Mouse (Mus musculus) c-Kit-positive CD71-positive TER-119-negative erythroid progenitor cells, embryonic 14.5 days (primary cell): ENCODE data around the gene Dlst.
"Not testable (repeated sequence)": the region's sequence is repeated elsewhere in the genome, so short reads cannot be mapped to it uniquely, and the experiment has no call there.

Experiments
- DNase-seq: peaks from one replicate; pipeline ENCODE4 v3.0.0-alpha.2; 2013; ENCODE audit warnings: low read depth

Dlst gene

GRCm38 (mm10) chr12:85115678-85116077 lies 5.0 kb downstream of the Dlst start:
- no peak for DNase-seq

DNA sequence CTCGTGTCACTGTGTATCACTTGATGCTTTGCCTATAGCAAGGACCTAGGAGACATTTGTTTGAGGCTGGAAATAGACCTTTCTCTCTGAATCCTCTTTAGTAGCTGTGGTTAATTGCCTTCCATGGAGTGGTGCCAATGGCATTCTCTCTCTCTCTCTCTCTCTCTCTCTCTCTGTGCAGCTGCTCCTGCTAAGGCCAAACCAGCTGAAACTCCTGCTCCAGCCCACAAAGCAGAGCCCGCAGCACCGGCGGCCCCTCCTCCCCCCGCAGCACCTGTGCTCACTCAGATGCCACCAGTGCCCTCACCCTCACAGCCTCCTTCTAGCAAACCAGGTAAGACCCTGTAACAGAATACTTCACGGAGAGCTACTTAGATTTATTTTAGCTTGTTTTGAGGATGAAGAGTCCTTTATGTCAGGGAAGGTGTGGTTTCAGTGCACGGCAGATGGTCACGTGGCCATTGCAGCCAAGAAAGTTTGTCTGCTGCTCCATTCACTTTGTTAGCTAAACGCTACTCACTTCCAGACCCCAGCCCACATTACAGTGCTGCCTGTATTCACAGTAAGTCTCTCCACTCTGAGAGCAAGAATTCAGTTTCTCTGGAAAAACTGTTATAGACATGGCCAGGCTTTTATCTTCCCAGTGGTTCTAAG lies 11.3 kb downstream of the Dlst start:
- no peak for DNase-seq

DNA sequence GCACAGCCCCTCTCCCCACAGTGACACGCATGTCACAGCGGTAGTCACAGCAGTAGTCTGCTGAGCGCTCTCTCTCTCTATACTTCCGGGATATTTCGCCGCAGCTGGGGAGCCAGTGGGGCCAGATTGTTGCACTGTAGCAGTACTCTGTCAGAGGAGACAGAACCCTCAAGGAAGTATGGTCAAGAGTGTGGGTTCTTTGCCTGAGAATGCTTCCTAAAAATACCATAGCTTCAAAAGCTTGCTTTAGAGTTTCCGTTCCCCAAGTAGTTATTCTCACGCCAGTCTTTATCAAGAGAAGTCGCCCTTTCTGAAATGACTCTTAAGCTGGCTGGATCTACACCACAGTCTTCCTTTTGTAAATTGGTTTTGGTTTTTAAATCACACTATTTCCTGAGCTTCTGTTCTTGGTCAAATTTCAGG lies 12.5 kb downstream of the Dlst start:
- no peak for DNase-seq

GRCm38 (mm10) chr12:85123645-85124044 lies 13.0 kb downstream of the Dlst start:
- no peak for DNase-seq

- DNase-seq, result no peak
Observed at GRCm38 (mm10) chr12:85124751-85125150, 14.1 kb downstream of the Dlst start.

GRCm38 (mm10) chr12:85126986-85127603 lies 16.5 kb downstream of the Dlst start:
- no peak for DNase-seq

- no peak for DNase-seq
Observed at GRCm38 (mm10) chr12:85129426-85129978, 18.9 kb downstream of the Dlst start.

- DNase-seq, result no peak
Observed at GRCm38 (mm10) chr12:85131361-85131760, 20.7 kb downstream of the Dlst start.

DNA sequence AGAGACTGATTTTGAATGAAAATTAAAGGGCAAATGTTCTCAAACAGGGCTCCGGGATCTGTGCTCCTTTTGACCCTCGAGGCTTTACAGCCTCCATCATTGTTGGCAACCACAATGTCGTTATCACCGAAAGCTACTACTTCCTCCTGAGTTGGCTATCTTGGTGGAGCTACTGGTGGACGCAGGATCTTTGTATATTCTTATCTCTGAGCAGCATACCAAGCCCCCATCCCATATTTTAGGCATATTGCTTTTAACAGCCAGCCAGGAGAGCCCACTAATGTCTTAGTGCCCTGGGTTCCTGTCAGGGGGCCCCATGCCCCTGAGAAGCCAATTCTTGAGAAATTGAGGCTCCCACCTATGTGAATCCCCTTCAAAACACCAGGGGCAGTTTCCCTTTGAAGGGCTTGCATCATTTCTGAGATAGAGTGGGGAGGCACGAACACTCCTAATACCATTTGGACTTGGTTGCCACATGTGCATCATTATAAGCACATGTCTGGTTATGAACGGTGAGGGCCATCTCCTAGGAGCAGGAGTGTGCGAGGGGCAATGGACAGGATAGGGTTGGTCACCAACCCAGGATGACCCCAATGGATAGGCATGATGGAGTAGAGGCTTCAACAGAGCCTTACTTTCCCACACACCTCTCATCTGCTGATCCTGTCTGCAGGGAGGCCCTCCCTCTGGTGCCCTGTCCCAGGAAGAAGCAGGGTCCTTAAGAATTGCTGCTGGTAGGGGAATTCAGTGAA lies 23.6 kb downstream of the Dlst start:
- DNase-seq, result no peak

DNA sequence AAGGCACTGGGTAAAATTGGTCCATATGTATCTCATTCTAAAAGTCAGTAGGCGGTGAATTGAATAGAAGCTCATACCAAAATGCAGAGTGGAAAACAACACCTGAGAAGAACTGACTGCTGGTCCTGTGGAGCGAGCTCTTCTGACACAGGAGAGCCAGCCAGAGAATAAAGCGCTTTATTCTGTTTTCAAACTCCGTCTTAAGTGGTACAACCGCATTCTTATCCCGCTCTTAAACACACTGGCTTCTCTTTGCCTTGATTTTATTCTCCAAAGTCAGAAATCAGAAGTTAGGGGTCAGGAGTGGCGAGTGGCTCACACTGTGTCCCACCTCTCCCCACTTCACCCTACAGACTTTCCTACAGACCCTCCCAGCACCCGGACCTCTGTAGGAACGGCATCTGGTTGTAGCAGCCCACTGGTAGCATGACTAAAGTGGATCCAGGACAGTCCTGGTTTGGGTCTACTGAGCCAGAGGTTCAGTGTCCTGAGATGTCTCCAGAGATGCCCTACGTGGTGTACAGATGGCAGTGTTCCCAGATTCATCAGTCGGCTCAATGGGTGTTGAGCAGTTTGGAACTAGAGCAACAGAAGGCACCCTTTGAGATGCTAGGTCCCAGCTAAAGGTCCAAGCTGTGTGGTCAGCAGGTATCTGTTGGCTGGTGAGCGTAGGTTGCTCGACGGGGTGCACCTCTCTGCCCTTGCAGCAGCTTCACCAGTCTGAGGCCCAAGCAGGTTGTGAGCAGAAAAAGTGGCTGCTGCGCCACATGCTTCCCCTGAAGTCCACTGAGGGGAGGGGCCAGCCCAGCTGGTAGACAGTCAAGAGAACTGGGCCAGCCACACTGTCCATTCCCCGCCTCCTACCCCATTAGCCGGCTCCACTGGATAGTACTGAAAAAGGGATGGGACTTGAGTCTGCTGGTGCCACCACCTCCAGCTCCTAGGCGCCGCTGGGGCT lies 25.2 kb downstream of the Dlst start:
- no peak for DNase-seq

- no peak for DNase-seq
Observed at GRCm38 (mm10) chr12:85136627-85137026, 26.0 kb downstream of the Dlst start.

GRCm38 (mm10) chr12:85140036-85140701 lies 29.5 kb downstream of the Dlst start:
- DNase-seq, result peak; percentile 25

GRCm38 (mm10) chr12:85141096-85141495 lies 30.5 kb downstream of the Dlst start:
- no peak for DNase-seq

DNA sequence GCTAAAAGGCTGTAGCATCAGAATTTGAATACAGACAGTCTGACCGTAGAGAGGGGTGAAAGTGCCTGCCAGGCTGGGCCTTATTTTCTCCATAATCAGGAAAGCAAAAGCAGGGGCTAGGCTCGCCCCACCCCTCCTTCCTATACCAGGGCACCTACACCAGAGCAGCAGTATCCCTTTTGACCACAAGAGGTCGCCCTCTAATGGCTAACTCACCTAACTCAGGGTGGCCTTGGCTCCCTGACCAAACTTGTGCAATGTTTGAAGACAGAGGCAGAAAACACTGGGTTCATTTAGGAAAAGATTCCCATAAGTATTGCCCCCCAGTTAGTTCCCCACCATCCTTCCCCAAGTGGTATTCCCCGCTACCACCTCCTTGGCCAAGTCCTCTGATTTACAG lies 32.2 kb downstream of the Dlst start:
- peak; percentile 70 for DNase-seq

DNA sequence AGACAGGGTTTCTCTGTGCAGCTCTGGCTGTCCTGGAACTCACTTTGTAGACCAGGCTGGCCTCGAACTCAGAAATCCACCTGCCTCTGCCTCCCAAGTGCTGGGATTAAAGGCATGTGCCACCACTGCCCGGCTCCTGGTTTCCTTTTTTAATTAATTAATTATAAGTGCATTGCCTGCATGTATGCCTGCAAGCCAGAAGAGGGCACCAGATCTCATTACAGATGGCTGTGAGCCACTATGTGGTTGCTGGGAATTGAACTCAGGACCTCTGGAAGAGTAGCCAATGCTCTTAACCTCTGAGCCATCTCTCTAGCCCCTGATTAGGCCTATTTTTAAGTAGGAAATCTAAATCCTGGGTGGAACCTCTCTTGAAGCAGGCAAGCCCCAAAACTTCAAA lies 33.6 kb downstream of the Dlst start:
- DNase-seq, result not testable (repeated sequence)

DNA sequence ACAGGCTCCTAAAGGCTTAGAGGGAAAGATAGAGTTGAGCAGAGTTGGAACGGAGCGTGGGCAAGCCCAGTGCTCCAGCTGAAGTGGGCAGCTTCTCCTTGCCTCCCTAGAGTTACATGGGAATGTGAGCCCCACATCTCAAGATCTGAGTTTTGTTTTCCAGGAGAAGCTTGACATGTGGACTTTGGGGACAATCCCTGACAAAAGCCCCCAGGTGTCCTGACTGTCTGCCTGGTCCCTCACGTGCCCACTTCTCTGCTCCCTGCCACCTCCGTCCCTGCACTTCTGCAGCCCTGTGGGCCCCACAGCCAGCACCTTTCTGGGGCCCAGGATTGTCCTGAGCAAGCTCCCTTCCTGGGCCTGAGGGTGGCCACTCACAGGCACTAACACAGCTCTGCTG lies 34.2 kb downstream of the Dlst start:
- DNase-seq, result no peak

- no peak for DNase-seq
Observed at GRCm38 (mm10) chr12:85145630-85146029, 35.0 kb downstream of the Dlst start.

DNA sequence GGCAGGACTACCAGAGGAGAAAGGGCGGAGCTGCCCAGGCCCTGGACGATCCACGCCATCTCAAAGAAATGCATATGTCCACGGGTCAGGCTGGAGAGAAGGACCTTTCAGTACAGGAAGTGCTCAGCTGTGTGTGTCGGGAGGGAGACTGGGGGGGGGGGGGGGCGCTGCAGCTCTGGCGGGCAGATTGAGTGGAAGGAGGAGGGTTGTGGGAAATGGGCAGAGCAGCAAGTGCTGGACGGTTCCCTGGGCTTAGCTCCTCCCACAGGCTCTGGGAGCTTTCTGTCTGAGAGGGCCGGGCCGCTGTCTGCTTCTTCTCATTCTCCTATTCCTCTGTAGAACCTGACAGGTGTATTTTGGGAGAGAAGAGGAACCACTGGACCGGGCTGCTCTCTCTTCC lies 35.7 kb downstream of the Dlst start:
- DNase-seq, result no peak

DNA sequence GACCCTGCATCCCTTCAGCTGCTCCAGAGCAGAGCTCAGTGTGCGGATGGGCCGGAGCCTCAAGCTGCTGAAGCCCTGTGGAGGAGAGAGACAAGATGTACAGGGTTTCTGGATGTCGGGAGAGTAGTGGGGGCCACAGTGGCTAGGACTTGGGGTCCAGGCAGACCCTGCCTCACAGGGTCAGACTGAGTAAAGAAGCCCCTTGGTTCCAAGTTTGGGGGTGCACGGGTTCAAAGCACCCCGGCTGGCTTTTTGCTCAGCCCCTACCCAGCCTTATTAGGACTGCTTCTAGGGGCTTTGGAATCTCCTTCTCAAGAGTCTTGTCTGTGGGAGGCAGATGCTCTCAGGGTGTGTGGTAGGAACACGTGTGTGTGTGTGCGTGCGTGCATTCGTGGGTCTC lies 36.2 kb downstream of the Dlst start:
- DNase-seq, result no peak

- no peak for DNase-seq
Observed at GRCm38 (mm10) chr12:85150321-85151001, 39.8 kb downstream of the Dlst start.
